Mouse (Mus musculus): Measurements from ENCODE around the gene Camkmt. TPM values are rescaled to one million over a fixed set of nuclear protein-coding genes. Genes with fewer than 3 reads are reported as not detected.

Gene Camkmt
- polyA plus RNA-seq, 1 experiment from 2014 or later: 15.1 TPM

DNA sequence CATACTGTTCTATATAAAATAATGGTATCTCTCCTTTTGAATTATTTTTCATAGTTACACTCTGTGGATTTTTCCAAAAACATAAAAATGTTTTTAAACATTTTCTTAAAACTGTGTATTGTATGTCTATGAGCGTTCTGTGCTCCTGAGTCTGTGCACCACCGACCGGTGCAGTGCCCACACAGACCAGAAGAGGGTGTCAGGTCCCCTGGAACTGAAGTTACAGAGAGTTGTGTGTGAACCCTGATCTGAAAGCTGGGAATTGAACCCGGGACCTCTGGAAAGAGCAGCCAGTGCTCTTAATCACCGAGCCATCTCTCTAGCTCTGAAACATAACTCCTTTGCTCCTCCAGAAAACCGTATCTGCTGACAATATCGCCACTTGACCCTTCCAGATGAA is 262.4 kb downstream of the Camkmt start:
- 80% methylated on average over 7 of the region's 7 CpGs for WGBS
- no peak for ATAC-seq (ENCODE audit: insufficient number of reproducible peaks, insufficient read depth, low FRiP score, low TSS enrichment)
- no peak overlapping the region for H3K9ac ChIP-seq
- H3K27me3 ChIP-seq: no peaks in the 10 kb centered on the region
- H3K4me2 ChIP-seq (replicated peaks): no peak overlapping the region
- H3K27ac ChIP-seq: no peak overlapping the region
- H3K36me3 ChIP-seq: no peaks in the 10 kb centered on the region
- no peaks in the 10 kb centered on the region for H3K9me3 ChIP-seq
- H3K4me1 ChIP-seq: no peaks in the 10 kb centered on the region
- no peak overlapping the region for H3K4me3 ChIP-seq

GRCm38 (mm10) chr17:85353191-85353590 is 262.8 kb downstream of the Camkmt start:
- no peak for ATAC-seq (ENCODE audit: insufficient number of reproducible peaks, insufficient read depth, low FRiP score, low TSS enrichment)
- WGBS: 83% methylated on average over 6 of the region's 6 CpGs

GRCm38 (mm10) chr17:85353636-85354035 is 263.3 kb downstream of the Camkmt start:
- Histone ChIP-seq H3K9me3 (no peaks in the 10 kb centered on the region), H3K36me3 (no peaks in the 10 kb centered on the region), H3K27ac (no peak overlapping the region), H3K4me1 (no peaks in the 10 kb centered on the region), H3K4me2 (replicated peaks) (no peak overlapping the region), H3K27me3 (no peaks in the 10 kb centered on the region), H3K4me3 (no peak overlapping the region), H3K9ac (no peak overlapping the region)
- 81% methylated on average over 10 of the region's 10 CpGs for WGBS
- no peak for ATAC-seq (ENCODE audit: insufficient number of reproducible peaks, insufficient read depth, low FRiP score, low TSS enrichment)

More at GRCm38 (mm10) chr17:85353191-85353590, 262.8 kb downstream of the Camkmt start:
- H3K4me1 ChIP-seq: no peaks in the 10 kb centered on the region
- no peaks in the 10 kb centered on the region for H3K36me3 ChIP-seq
- H3K9ac ChIP-seq: no peak overlapping the region
- no peak overlapping the region for H3K4me3 ChIP-seq
- no peaks in the 10 kb centered on the region for H3K27me3 ChIP-seq
- no peak overlapping the region for H3K4me2 ChIP-seq (replicated peaks)
- no peak overlapping the region for H3K27ac ChIP-seq
- no peaks in the 10 kb centered on the region for H3K9me3 ChIP-seq

GRCm38 (mm10) chr17:85355356-85355755 is 265.0 kb downstream of the Camkmt start:
- no peak overlapping the region for H3K9ac ChIP-seq
- H3K4me3 ChIP-seq: no peak overlapping the region
- H3K4me2 ChIP-seq (replicated peaks): no peak overlapping the region
- WGBS: 85% methylated on average over 9 of the region's 9 CpGs
- no peak for ATAC-seq (ENCODE audit: insufficient number of reproducible peaks, insufficient read depth, low FRiP score, low TSS enrichment)
- H3K36me3 ChIP-seq: no peaks in the 10 kb centered on the region
- H3K27ac ChIP-seq: no peak overlapping the region
- no peaks in the 10 kb centered on the region for H3K27me3 ChIP-seq
- no peaks in the 10 kb centered on the region for H3K4me1 ChIP-seq
- H3K9me3 ChIP-seq: no peaks in the 10 kb centered on the region

DNA sequence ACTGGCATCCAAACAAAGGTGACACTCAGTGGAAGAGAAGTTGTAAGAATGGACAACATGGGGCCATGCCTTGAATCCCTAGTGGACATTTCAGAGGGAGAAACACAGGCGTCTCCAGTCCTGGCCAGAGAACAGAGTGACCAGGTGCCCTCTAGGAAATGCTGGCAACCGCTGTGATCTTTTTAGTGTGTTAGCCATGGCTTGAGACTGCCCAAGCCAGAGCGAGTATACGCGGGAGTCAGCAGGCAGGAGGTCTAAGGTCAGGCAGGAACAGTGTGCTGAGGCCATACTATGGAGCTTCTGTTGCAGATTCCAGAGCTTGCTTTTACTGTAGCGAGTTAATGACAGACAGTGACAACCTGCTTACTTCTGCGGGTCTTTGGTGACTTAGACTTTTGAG is 270.7 kb downstream of the Camkmt start:
- no peaks in the 10 kb centered on the region for H3K4me1 ChIP-seq
- no peak overlapping the region for H3K4me2 ChIP-seq (replicated peaks)
- H3K9ac ChIP-seq: no peak overlapping the region
- H3K27ac ChIP-seq: no peak overlapping the region
- H3K9me3 ChIP-seq: no peaks in the 10 kb centered on the region
- no peaks in the 10 kb centered on the region for H3K27me3 ChIP-seq
- ATAC-seq (ENCODE audit: insufficient number of reproducible peaks, insufficient read depth, low FRiP score, low TSS enrichment): no peak
- no peaks in the 10 kb centered on the region for H3K36me3 ChIP-seq
- H3K4me3 ChIP-seq: no peak overlapping the region
- 77% methylated on average over 7 of the region's 7 CpGs for WGBS

GRCm38 (mm10) chr17:85367319-85367718 is 277.0 kb downstream of the Camkmt start:
- Histone ChIP-seq H3K4me3 (no peak overlapping the region), H3K36me3 (no peaks in the 10 kb centered on the region), H3K4me2 (replicated peaks) (no peak overlapping the region)

GRCm38 (mm10) chr17:85368776-85369175 is 278.4 kb downstream of the Camkmt start:
- ATAC-seq (ENCODE audit: insufficient number of reproducible peaks, insufficient read depth, low FRiP score, low TSS enrichment): no peak
- 77% methylated on average over 8 of the region's 8 CpGs for WGBS

More at GRCm38 (mm10) chr17:85367319-85367718, 277.0 kb downstream of the Camkmt start:
- Histone ChIP-seq H3K27me3 (no peaks in the 10 kb centered on the region), H3K27ac (no peak overlapping the region), H3K9me3 (no peaks in the 10 kb centered on the region), H3K4me1 (no peaks in the 10 kb centered on the region), H3K9ac (no peak overlapping the region)
- no peak for ATAC-seq (ENCODE audit: insufficient number of reproducible peaks, insufficient read depth, low FRiP score, low TSS enrichment)
- 84% methylated on average over 5 of the region's 5 CpGs for WGBS

DNA sequence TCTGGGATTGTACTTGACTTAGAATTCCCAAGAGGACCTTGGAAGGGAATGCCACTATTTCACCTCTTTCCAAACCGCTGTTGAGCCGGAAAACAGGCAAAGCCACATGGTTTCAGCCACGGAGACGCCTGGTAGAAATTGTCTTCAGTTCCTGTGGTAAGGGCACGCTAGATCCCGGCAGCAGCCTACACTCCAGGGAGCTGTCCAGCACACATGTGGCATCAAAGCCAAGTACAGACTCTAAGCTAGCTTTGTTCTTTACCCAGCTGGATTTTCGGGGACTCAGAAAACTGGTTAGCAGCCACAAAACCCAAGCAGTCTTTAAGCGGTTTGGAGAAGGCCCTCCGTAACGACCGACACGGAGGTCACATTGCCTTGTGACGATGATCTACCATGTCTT is 281.7 kb downstream of the Camkmt start:
- Histone ChIP-seq H3K9ac (no peak overlapping the region), H3K4me2 (replicated peaks) (no peak overlapping the region), H3K27ac (no peak overlapping the region), H3K36me3 (no peaks in the 10 kb centered on the region), H3K4me3 (no peak overlapping the region), H3K9me3 (no peaks in the 10 kb centered on the region), H3K4me1 (peaks cover 20% of the 10 kb centered on the region), H3K27me3 (no peaks in the 10 kb centered on the region)
- no peak for ATAC-seq (ENCODE audit: insufficient number of reproducible peaks, insufficient read depth, low FRiP score, low TSS enrichment)
- 60% methylated on average over 13 of the region's 13 CpGs for whole genome bisulfite sequencing

More at GRCm38 (mm10) chr17:85368776-85369175, 278.4 kb downstream of the Camkmt start:
- Histone ChIP-seq H3K9ac (no peak overlapping the region), H3K9me3 (no peaks in the 10 kb centered on the region), H3K4me1 (no peaks in the 10 kb centered on the region), H3K27ac (no peak overlapping the region), H3K4me2 (replicated peaks) (no peak overlapping the region), H3K4me3 (no peak overlapping the region), H3K36me3 (no peaks in the 10 kb centered on the region), H3K27me3 (no peaks in the 10 kb centered on the region)

DNA sequence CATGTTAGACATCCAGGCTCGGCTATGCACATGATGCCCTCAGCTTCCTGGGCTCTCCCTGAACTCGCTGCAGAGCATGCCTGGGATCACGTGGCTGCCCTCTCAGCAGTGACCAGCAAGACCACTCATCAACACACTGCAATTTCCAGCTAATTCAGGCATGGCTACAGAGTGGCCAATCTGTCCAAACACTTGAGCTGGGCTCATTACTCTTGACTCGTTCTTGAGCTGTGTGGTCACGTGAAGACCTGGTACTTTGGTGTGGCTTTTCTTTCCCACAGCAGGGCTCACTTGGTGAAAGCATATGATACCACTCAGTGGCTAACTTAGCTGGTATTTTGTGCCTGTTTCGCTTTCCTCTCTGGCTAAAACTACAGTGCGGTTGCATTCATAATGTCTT is 282.2 kb downstream of the Camkmt start:
- Histone ChIP-seq H3K4me1 (peaks cover 20% of the 10 kb centered on the region), H3K36me3 (no peaks in the 10 kb centered on the region), H3K4me2 (replicated peaks) (no peak overlapping the region), H3K9ac (no peak overlapping the region), H3K27me3 (no peaks in the 10 kb centered on the region), H3K9me3 (no peaks in the 10 kb centered on the region), H3K4me3 (no peak overlapping the region), H3K27ac (no peak overlapping the region)
- WGBS: 87% methylated on average over 7 of the region's 7 CpGs
- no peak for ATAC-seq (ENCODE audit: insufficient number of reproducible peaks, insufficient read depth, low FRiP score, low TSS enrichment)

DNA sequence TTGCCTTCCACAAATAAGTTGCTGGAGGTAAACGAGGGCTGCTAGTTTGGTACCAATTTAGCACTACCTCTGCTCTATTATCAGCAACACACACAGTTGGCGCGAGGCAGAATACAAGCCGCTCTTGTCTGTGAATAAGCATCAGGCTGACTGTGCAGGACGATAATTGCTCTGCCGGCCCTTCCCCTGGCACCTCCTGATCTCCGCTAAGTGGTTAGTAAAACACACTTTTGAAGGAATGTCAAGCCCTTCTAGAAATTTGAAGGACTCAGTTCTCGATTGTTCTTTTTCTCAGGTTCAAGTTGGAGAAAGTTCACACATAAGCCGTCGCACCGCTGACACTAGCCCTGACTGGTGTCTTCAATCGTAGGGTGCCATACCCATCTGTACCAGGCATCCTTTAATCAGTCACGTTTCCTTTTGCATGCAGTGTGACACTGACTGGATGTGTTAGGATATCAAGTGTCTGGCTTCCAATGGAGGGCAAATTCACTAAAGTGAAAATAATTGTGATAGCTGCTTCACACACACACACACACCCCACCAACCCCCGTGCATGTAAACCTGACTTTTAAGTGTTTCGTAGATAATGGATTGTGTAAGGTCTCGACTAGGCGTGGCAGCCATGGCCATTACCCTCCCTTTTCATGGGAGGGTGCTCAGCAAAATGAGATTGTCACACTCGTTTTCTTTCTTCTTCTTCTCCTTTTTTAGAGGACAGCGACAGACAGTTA is 283.9 kb downstream of the Camkmt start:
- no peaks in the 10 kb centered on the region for H3K36me3 ChIP-seq
- ATAC-seq (ENCODE audit: insufficient number of reproducible peaks, insufficient read depth, low FRiP score, low TSS enrichment): no peak
- H3K4me1 ChIP-seq: peaks cover 20% of the 10 kb centered on the region
- no peak overlapping the region for H3K4me3 ChIP-seq
- no peaks in the 10 kb centered on the region for H3K9me3 ChIP-seq
- no peak overlapping the region for H3K27ac ChIP-seq
- H3K9ac ChIP-seq: no peak overlapping the region
- H3K4me2 ChIP-seq (replicated peaks): no peak overlapping the region
- WGBS: 66% methylated on average over 19 of the region's 19 CpGs
- H3K27me3 ChIP-seq: no peaks in the 10 kb centered on the region

DNA sequence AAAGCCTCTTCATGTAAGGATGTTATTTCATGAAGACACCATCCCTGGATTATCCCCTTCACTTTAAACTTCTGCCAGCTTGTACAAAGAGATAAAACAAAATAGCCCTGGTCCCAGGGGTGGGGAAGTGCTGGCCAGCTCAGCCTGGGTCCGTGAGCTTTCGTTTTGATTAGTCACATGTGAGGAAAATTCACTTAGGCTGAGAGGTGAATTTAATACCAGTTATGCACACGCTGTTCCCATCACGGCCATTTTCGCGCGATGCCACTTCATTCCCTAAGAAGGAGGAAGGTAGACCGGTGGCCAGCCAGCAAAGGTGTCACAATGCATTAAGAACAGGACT is 284.5 kb downstream of the Camkmt start:
- H3K4me3 ChIP-seq: no peak overlapping the region
- H3K27me3 ChIP-seq: no peaks in the 10 kb centered on the region
- no peaks in the 10 kb centered on the region for H3K36me3 ChIP-seq
- H3K9ac ChIP-seq: no peak overlapping the region
- H3K27ac ChIP-seq: peak overlapping the region; percentile 46; the same call in 1 of the 2 replicates
- no peak for ATAC-seq (ENCODE audit: insufficient number of reproducible peaks, insufficient read depth, low FRiP score, low TSS enrichment)
- H3K4me1 ChIP-seq: peaks cover 20% of the 10 kb centered on the region
- peak overlapping the region; percentile 17; the same call in 1 of the 2 replicates for H3K4me2 ChIP-seq (replicated peaks)
- 26% methylated on average over 8 of the region's 8 CpGs for WGBS
- H3K9me3 ChIP-seq: no peaks in the 10 kb centered on the region

GRCm38 (mm10) chr17:85375523-85375922 is 285.2 kb downstream of the Camkmt start:
- ATAC-seq (ENCODE audit: insufficient number of reproducible peaks, insufficient read depth, low FRiP score, low TSS enrichment): no peak
- Histone ChIP-seq H3K27ac (no peak overlapping the region), H3K9me3 (no peaks in the 10 kb centered on the region), H3K4me1 (peaks cover 20% of the 10 kb centered on the region), H3K9ac (no peak overlapping the region), H3K36me3 (no peaks in the 10 kb centered on the region), H3K27me3 (no peaks in the 10 kb centered on the region), H3K4me2 (replicated peaks) (peak overlapping the region; percentile 17), H3K4me3 (no peak overlapping the region)
- 31% methylated on average over 10 of the region's 10 CpGs for WGBS

Data from embryonic facial prominence, embryonic 12.5 days (tissue).